Mouse (Mus musculus) embryonic stem cell, embryonic (primary cell): ENCODE measurements around the gene Tmem79.

Experiments used
- CTCF ChIA-PET, 4 experiments: fragments of 300-600 bp in 2 of 4; fragments of 350-600 bp in 2 of 4; sonication (Branson Sonifier 250); formaldehyde crosslinking; loops; one replicate each; lab custom pipeline; 2022; ENCODE audit warnings: inconsistent platforms in 2 of 4; lab: Charles Lee
- POLR2A ChIA-PET, 4 experiments: fragments of 300-600 bp in 2 of 4; fragments of 350-600 bp in 2 of 4; sonication (Branson Sonifier 250); formaldehyde crosslinking; loops; one replicate each; lab custom pipeline; 2022; ENCODE audit warnings: antibody characterized with exemption in 4 of 4, inconsistent platforms in 1 of 4; lab: Charles Lee

The Tmem79 gene

GRCm38 (mm10) chr3:88361612-88362313 is 25.8 kb upstream of the Tmem79 start:
- ChIA-PET POLR2A (interaction anchor here (0.5 to 32.7 kb wide), 9 partner anchors 19 to 842 kb away, joined by 3 to 943 read pairs (median 5); partner anchors contain the start of genes Smg5 (in 3 of the 4), Tmem79 (in 3 of the 4), Glmp (in 1 of the 4) and Pmf1 (in 1 of the 4)), CTCF (interaction anchor here in 1 of 4 experiments (1.3 kb wide), 1 partner anchor 115 kb away, joined by 3 read pairs; no protein-coding TSS in a partner anchor)

GRCm38 (mm10) chr3:88361096-88361495 is 25.1 kb upstream of the Tmem79 start:
- POLR2A ChIA-PET: interaction anchor here (1.0 to 32.7 kb wide), 14 partner anchors 9 to 77 kb away, joined by 3 to 943 read pairs (median 5); partner anchors contain the start of genes Smg5 (in 3 of the 4), Tmem79 (in 3 of the 4), Pmf1 (in 2 of the 4) and Cct3 (in 1 of the 4)

GRCm38 (mm10) chr3:88359989-88360388 is 24.0 kb upstream of the Tmem79 start:
- ChIA-PET POLR2A (interaction anchor here (0.7 to 32.7 kb wide), 22 partner anchors 8 to 325 kb away, joined by 3 to 943 read pairs (median 4); partner anchors contain the start of genes Smg5 (in 3 of the 4), Tmem79 (in 3 of the 4), Cct3 (in 2 of the 4) and Pmf1 (in 2 of the 4)), CTCF (interaction anchor here in 3 of 4 experiments (0.6 to 1.8 kb wide), 6 partner anchors 31 to 439 kb away, joined by 3 to 5 read pairs (median 3); no protein-coding TSS in a partner anchor)

More at GRCm38 (mm10) chr3:88361096-88361495, 25.1 kb upstream of the Tmem79 start:
- CTCF ChIA-PET: interaction anchor here in 1 of 4 experiments (1.3 kb wide), 1 partner anchor 115 kb away, joined by 3 read pairs; no protein-coding TSS in a partner anchor

- ChIA-PET POLR2A (interaction anchor here (0.9 to 32.7 kb wide), 16 partner anchors 9 to 325 kb away, joined by 3 to 943 read pairs (median 5); partner anchors contain the start of genes Smg5 (in 3 of the 4), Tmem79 (in 3 of the 4), Cct3 (in 1 of the 4) and Glmp (in 1 of the 4)), CTCF (interaction anchor here in 2 of 4 experiments (0.7 to 1.8 kb wide), 4 partner anchors 47 to 108 kb away, joined by 3 to 5 read pairs (median 4); no protein-coding TSS in a partner anchor)
These were observed 23.6 kb upstream of the Tmem79 start for GRCm38 (mm10) chr3:88359584-88359983.

- ChIA-PET POLR2A (interaction anchor here (0.8 to 32.7 kb wide), 11 partner anchors 1 to 58 kb away, joined by 3 to 943 read pairs (median 6); partner anchors contain the start of genes Smg5 (in 2 of the 4), Tmem79 (in 2 of the 4), Cct3 (in 1 of the 4) and Glmp (in 1 of the 4)), CTCF (interaction anchor here in 2 of 4 experiments (0.7 to 0.8 kb wide), 2 partner anchors 129 to 173 kb away, joined by 3 read pairs; no protein-coding TSS in a partner anchor)
These were observed 18.6 kb upstream of the Tmem79 start for GRCm38 (mm10) chr3:88354396-88355165.

GRCm38 (mm10) chr3:88352907-88353306 is 17.0 kb upstream of the Tmem79 start:
- ChIA-PET CTCF (no interaction called here), POLR2A (interaction anchor here (1.0 to 32.7 kb wide), 13 partner anchors 1 to 57 kb away, joined by 3 to 943 read pairs (median 6); partner anchors contain the start of genes Smg5 (in 3 of the 4), Tmem79 (in 3 of the 4), Cct3 (in 1 of the 4) and Glmp (in 1 of the 4))

GRCm38 (mm10) chr3:88350732-88351131 is 14.8 kb upstream of the Tmem79 start:
- ChIA-PET CTCF (no interaction called here), POLR2A (interaction anchor here in 3 of 4 experiments (1.1 to 32.7 kb wide), 7 partner anchors 3 to 74 kb away, joined by 3 to 943 read pairs (median 456); partner anchors contain the start of genes Smg5 (in 3 of the 3), Tmem79 (in 3 of the 3), Glmp (in 1 of the 3) and Paqr6 (in 1 of the 3))

- POLR2A ChIA-PET: interaction anchor here (0.6 to 32.7 kb wide), 34 partner anchors 9 to 551 kb away, joined by 3 to 943 read pairs (median 6); partner anchors contain the start of genes Cct3 (in 3 of the 4), Tsacc (in 3 of the 4), Glmp (in 2 of the 4) and Paqr6 (in 2 of the 4)
- CTCF ChIA-PET: interaction anchor here in 1 of 4 experiments (1.0 kb wide), 1 partner anchor 27 kb away, joined by 3 read pairs; no protein-coding TSS in a partner anchor
These were observed 3.1 kb upstream of the Tmem79 start for GRCm38 (mm10) chr3:88339006-88339405.

GRCm38 (mm10) chr3:88338316-88338715 is 2.4 kb upstream of the Tmem79 start:
- CTCF ChIA-PET: interaction anchor here in 1 of 4 experiments (0.7 kb wide), 1 partner anchor 1560 kb away, joined by 3 read pairs; no protein-coding TSS in a partner anchor
- POLR2A ChIA-PET: interaction anchor here (0.6 to 32.7 kb wide), 37 partner anchors 8 to 612 kb away, joined by 3 to 943 read pairs (median 8); partner anchors contain the start of genes Cct3 (in 2 of the 4), Glmp (in 2 of the 4), Paqr6 (in 2 of the 4) and Pmf1 (in 2 of the 4)

GRCm38 (mm10) chr3:88337367-88338020 is 1.5 kb upstream of the Tmem79 start:
- CTCF ChIA-PET: interaction anchor here in 2 of 4 experiments (0.6 to 2.0 kb wide), 2 partner anchors 139 to 1348 kb away, joined by 6 read pairs; no protein-coding TSS in a partner anchor
- POLR2A ChIA-PET: interaction anchor here (0.5 to 32.7 kb wide), 67 partner anchors 9 to 471 kb away, joined by 3 to 943 read pairs (median 8); partner anchors contain the start of genes Glmp (in 4 of the 4), Cct3 (in 3 of the 4), Tsacc (in 3 of the 4) and Lmna (in 2 of the 4)

GRCm38 (mm10) chr3:88335436-88336053 is 403 bp downstream of the Tmem79 start:
- POLR2A ChIA-PET: interaction anchor here (0.6 to 32.7 kb wide), 180 partner anchors 7 to 1142 kb away, joined by 3 to 943 read pairs (median 5); partner anchors contain the start of genes Cct3 (in 4 of the 4), Glmp (in 4 of the 4), Pmf1 (in 4 of the 4) and Tsacc (in 4 of the 4)
- CTCF ChIA-PET: interaction anchor here in 3 of 4 experiments (0.6 to 2.0 kb wide), 10 partner anchors 9 to 268 kb away, joined by 3 to 6 read pairs (median 3); partner anchors contain the start of gene Pmf1 (in 1 of the 3)

- ChIA-PET CTCF (interaction anchor here in 3 of 4 experiments (0.8 to 2.0 kb wide), 6 partner anchors 42 to 269 kb away, joined by 3 to 6 read pairs (median 4); no protein-coding TSS in a partner anchor), POLR2A (interaction anchor here (0.6 to 32.7 kb wide), 125 partner anchors 8 to 1143 kb away, joined by 3 to 943 read pairs (median 6); partner anchors contain the start of genes Glmp (in 4 of the 4), Cct3 (in 3 of the 4), Paqr6 (in 3 of the 4) and Pmf1 (in 3 of the 4))
These were observed 979 bp downstream of the Tmem79 start for GRCm38 (mm10) chr3:88334902-88335435.

- ChIA-PET CTCF (interaction anchor here in 3 of 4 experiments (0.8 to 1.6 kb wide), 3 partner anchors 42 to 150 kb away, joined by 3 to 6 read pairs (median 3); no protein-coding TSS in a partner anchor), POLR2A (interaction anchor here (0.6 to 32.7 kb wide), 55 partner anchors 8 to 283 kb away, joined by 3 to 943 read pairs (median 5); partner anchors contain the start of genes Glmp (in 4 of the 4), Cct3 (in 3 of the 4), Tsacc (in 3 of the 4) and Paqr6 (in 2 of the 4))
These were observed 1.8 kb downstream of the Tmem79 start for GRCm38 (mm10) chr3:88334029-88334658.

GRCm38 (mm10) chr3:88331282-88331681 is 4.7 kb downstream of the Tmem79 start:
- CTCF ChIA-PET: interaction anchor here (0.6 to 1.9 kb wide), 12 partner anchors 11 to 1392 kb away, joined by 3 to 7 read pairs (median 4); partner anchors contain the start of gene Lmna (in 1 of the 4)
- POLR2A ChIA-PET: interaction anchor here in 3 of 4 experiments (0.6 to 32.7 kb wide), 17 partner anchors 9 to 1477 kb away, joined by 3 to 943 read pairs (median 4); partner anchors contain the start of genes Cct3 (in 2 of the 3), Tsacc (in 2 of the 3), Glmp (in 1 of the 3) and Paqr6 (in 1 of the 3)
